Mouse (Mus musculus) intestine, embryonic 14.5 days (tissue): Measurements from ENCODE around the gene Fam186a. TPM values are rescaled to one million over a fixed set of nuclear protein-coding genes. Genes with fewer than 3 reads are reported as not detected.
"Not testable (repeated sequence)": the region's sequence is repeated elsewhere in the genome, so short reads cannot be mapped to it uniquely, and the experiment has no call there.

Experiments
- ATAC-seq: fragments of 200-750 bp; cut with Nextera tagmentation; replicated peaks from 2 replicates; pipeline ENCODE4 v1.8.0; 2017; ENCODE audit warnings: low read depth, moderate number of reproducible peaks, moderate TSS enrichment, moderate library complexity; ENCODE audit not compliant: low FRiP score, low TSS enrichment
- DNase-seq: peaks from one replicate; pipeline ENCODE4 v3.0.0-alpha.2; 2018; ENCODE audit warnings: low spot score
- H3K27ac ChIP-seq: fragments of 300-500 bp; sonication (generic); 2 replicates; pipeline ENCODE4 v1.5.1; 2014; ENCODE audit warnings: low read depth, mild to moderate bottlenecking, control low read depth
- H3K27me3 ChIP-seq: fragments of 300-500 bp; sonication (generic); replicated peaks from 2 replicates; pipeline ENCODE4 v1.6.1; 2014; ENCODE audit warnings: low read length, control low read depth; ENCODE audit not compliant: control insufficient read depth, insufficient read depth
- H3K36me3 ChIP-seq: fragments of 300-500 bp; sonication (generic); 2 replicates; pipeline ENCODE4 v1.6.1; 2014; ENCODE audit warnings: low read length, control low read depth; ENCODE audit not compliant: control insufficient read depth, insufficient read depth
- H3K4me1 ChIP-seq: fragments of 300-500 bp; sonication (generic); replicated peaks from 2 replicates; pipeline ENCODE4 v1.6.1; 2014; ENCODE audit warnings: low read length, control low read depth, mixed read lengths; ENCODE audit not compliant: control insufficient read depth, insufficient read depth
- H3K4me2 ChIP-seq: fragments of 300-500 bp; sonication (generic); 2 replicates; pipeline ENCODE4 v1.6.1; 2014; ENCODE audit warnings: low read length
- H3K4me3 ChIP-seq: fragments of 300-500 bp; sonication (generic); 2 replicates; pipeline ENCODE4 v1.5.1; 2014; ENCODE audit warnings: low read depth, low read length, control low read depth, mixed read lengths
- H3K9ac ChIP-seq: fragments of 300-500 bp; sonication (generic); 2 replicates; pipeline ENCODE4 v1.6.1; 2014; ENCODE audit warnings: mild to moderate bottlenecking, low read length
- H3K9me3 ChIP-seq: fragments of 300-500 bp; sonication (generic); 2 replicates; pipeline ENCODE4 v1.6.1; 2016; ENCODE audit warnings: low read length, control low read depth; ENCODE audit not compliant: control insufficient read depth
- WGBS: fragments of 180-500 bp; shearing (Covaris S2); extraction: QIAGEN DNeasy Blood & Tissue Kit; methylation state at CpG from one replicate; pipeline ENCODE4 v1.1.7; 2014; 5-methylcytosine and 5-hydroxymethylcytosine counted together
- polyA plus RNA-seq: library from polyadenylated mRNA; unstranded; fragments of >200 nt; fragmentation: Nextera tagmentation; extraction: Ambion mirVana; gene quantifications from 2 replicates; pipeline ENCODE4 v1.2.1, GENCODE M21; 2014

The Fam186a gene
- 0.01 TPM in 1 of 2 replicates, not detected in the other for polyA plus RNA-seq

GRCm38 (mm10) chr15:99966961-99967360, at the start of gene Fam186a:
Fam186a (minus strand) TSS chr15:99967061.
- WGBS = 80% methylated on average over 4 of the region's 4 CpGs
- Histone ChIP-seq H3K36me3 (no peaks in the 10 kb centered on the region), H3K4me2 (no peak within 1 kb of the TSS), H3K27ac (no peak within 1 kb of the TSS), H3K4me3 (no peak within 1 kb of the TSS), H3K9me3 (no peaks in the 10 kb centered on the region), H3K9ac (no peak within 1 kb of the TSS), H3K4me1 (no peaks in the 10 kb centered on the region), H3K27me3 (no peaks in the 10 kb centered on the region)
- ATAC-seq = no peak
- no peak for DNase-seq

- no peak overlapping the region for H3K4me2 ChIP-seq
- no peak overlapping the region for H3K27ac ChIP-seq
- no peaks in the 10 kb centered on the region for H3K4me1 ChIP-seq
- no peak overlapping the region for H3K9ac ChIP-seq
- no peaks in the 10 kb centered on the region for H3K9me3 ChIP-seq
- ATAC-seq (no peak), DNase-seq (no peak)
- no peak overlapping the region for H3K4me3 ChIP-seq
- no peaks in the 10 kb centered on the region for H3K27me3 ChIP-seq
- peaks cover 88% of the 10 kb centered on the region for H3K36me3 ChIP-seq
Measured at GRCm38 (mm10) chr15:100006180-100006579, 39.3 kb upstream of the Fam186a start.

- ATAC-seq = no peak
- WGBS = 87% methylated on average over 7 of the region's 7 CpGs
- no peak overlapping the region for H3K4me3 ChIP-seq
- H3K4me1 ChIP-seq = no peaks in the 10 kb centered on the region
- no peak for DNase-seq
- no peak overlapping the region for H3K9ac ChIP-seq
- no peak overlapping the region for H3K4me2 ChIP-seq
- no peaks in the 10 kb centered on the region for H3K9me3 ChIP-seq
- no peak overlapping the region for H3K27ac ChIP-seq
- H3K36me3 ChIP-seq = peaks cover 89% of the 10 kb centered on the region
- no peaks in the 10 kb centered on the region for H3K27me3 ChIP-seq
Measured at GRCm38 (mm10) chr15:100004677-100005273, 37.9 kb upstream of the Fam186a start.

GRCm38 (mm10) chr15:99999390-99999789, 32.5 kb upstream of the Fam186a start:
- Histone ChIP-seq H3K9me3 (no peaks in the 10 kb centered on the region), H3K9ac (no peak overlapping the region), H3K4me3 (no peak overlapping the region), H3K4me1 (no peaks in the 10 kb centered on the region), H3K4me2 (no peak overlapping the region), H3K36me3 (peaks cover 92% of the 10 kb centered on the region), H3K27ac (no peak overlapping the region), H3K27me3 (no peaks in the 10 kb centered on the region)
- DNase-seq = no peak
- WGBS = 90% methylated on average over 1 of the region's 1 CpGs
- no peak for ATAC-seq

GRCm38 (mm10) chr15:99997114-99997804, 30.4 kb upstream of the Fam186a start:
- WGBS = 94% methylated on average over 6 of the region's 6 CpGs
- DNase-seq = no peak
- H3K4me2 ChIP-seq = no peak overlapping the region
- H3K4me1 ChIP-seq = no peaks in the 10 kb centered on the region
- H3K9ac ChIP-seq = no peak overlapping the region
- H3K9me3 ChIP-seq = no peaks in the 10 kb centered on the region
- no peaks in the 10 kb centered on the region for H3K27me3 ChIP-seq
- H3K36me3 ChIP-seq = peaks cover 84% of the 10 kb centered on the region
- no peak overlapping the region for H3K27ac ChIP-seq
- no peak for ATAC-seq
- H3K4me3 ChIP-seq = no peak overlapping the region

GRCm38 (mm10) chr15:99993100-99993499, 26.2 kb upstream of the Fam186a start:
- H3K36me3 ChIP-seq = peaks cover 79% of the 10 kb centered on the region
- ATAC-seq (no peak), DNase-seq (no peak)
- no peak overlapping the region for H3K9ac ChIP-seq
- 96% methylated on average over 1 of the region's 1 CpGs for WGBS
- no peak overlapping the region for H3K27ac ChIP-seq
- H3K27me3 ChIP-seq = no peaks in the 10 kb centered on the region
- H3K4me2 ChIP-seq = no peak overlapping the region
- no peaks in the 10 kb centered on the region for H3K4me1 ChIP-seq
- H3K9me3 ChIP-seq = no peaks in the 10 kb centered on the region
- no peak overlapping the region for H3K4me3 ChIP-seq

GRCm38 (mm10) chr15:99979715-99980114, 12.9 kb upstream of the Fam186a start:
- ATAC-seq (no peak), DNase-seq (no peak)
- WGBS = 80% methylated on average over 2 of the region's 2 CpGs
- Histone ChIP-seq H3K4me3 (no peak overlapping the region), H3K4me2 (no peak overlapping the region), H3K36me3 (0 out of 2 replicates have a peak, but pooled peaks cover under 1% of the 10 kb centered on the region), H3K9me3 (no peaks in the 10 kb centered on the region), H3K9ac (no peak overlapping the region), H3K27me3 (no peaks in the 10 kb centered on the region), H3K4me1 (no peaks in the 10 kb centered on the region), H3K27ac (no peak overlapping the region)

- no peak overlapping the region for H3K4me2 ChIP-seq
- no peak for ATAC-seq
- DNase-seq = no peak
- no peaks in the 10 kb centered on the region for H3K27me3 ChIP-seq
- H3K4me3 ChIP-seq = no peak overlapping the region
- WGBS = 81% methylated on average over 1 of the region's 1 CpGs
- H3K9me3 ChIP-seq = no peaks in the 10 kb centered on the region
- no peak overlapping the region for H3K9ac ChIP-seq
- 0 out of 2 replicates have a peak, but pooled peaks cover 2% of the 10 kb centered on the region for H3K4me1 ChIP-seq
- H3K36me3 ChIP-seq = no peaks in the 10 kb centered on the region
- no peak overlapping the region for H3K27ac ChIP-seq
Measured at GRCm38 (mm10) chr15:99979266-99979665, 12.4 kb upstream of the Fam186a start.

GRCm38 (mm10) chr15:99976121-99976520, 9.3 kb upstream of the Fam186a start:
- H3K9ac ChIP-seq = not testable (repeated sequence)
- WGBS = 85% methylated on average over 2 of the region's 2 CpGs

More at GRCm38 (mm10) chr15:99976121-99976520, 9.3 kb upstream of the Fam186a start:
- not testable (repeated sequence) for H3K36me3 ChIP-seq, H3K27me3 ChIP-seq, H3K4me1 ChIP-seq, DNase-seq, H3K9me3 ChIP-seq, H3K4me2 ChIP-seq, H3K27ac ChIP-seq, ATAC-seq, H3K4me3 ChIP-seq
